Mouse (Mus musculus) brain, adult 10 weeks (tissue): ENCODE results near the gene Ppif. TPM values are rescaled to one million over a fixed set of nuclear protein-coding genes. Genes with fewer than 3 reads are reported as not detected.

Source experiments
- polyA plus RNA-seq: library from polyadenylated mRNA; stranded (reverse); fragments of 350-450 nt; fragmentation: Illumina TruSeq; extraction: RNeasy Lipid Tissue Mini Kit (QIAGEN cat#74804); gene quantifications from one replicate; pipeline ENCODE4 v1.2.3, GENCODE M21; 2015; ENCODE audit warnings: low read depth, low replicate concordance

Gene Ppif
- 39.5 TPM for polyA plus RNA-seq

DNA sequence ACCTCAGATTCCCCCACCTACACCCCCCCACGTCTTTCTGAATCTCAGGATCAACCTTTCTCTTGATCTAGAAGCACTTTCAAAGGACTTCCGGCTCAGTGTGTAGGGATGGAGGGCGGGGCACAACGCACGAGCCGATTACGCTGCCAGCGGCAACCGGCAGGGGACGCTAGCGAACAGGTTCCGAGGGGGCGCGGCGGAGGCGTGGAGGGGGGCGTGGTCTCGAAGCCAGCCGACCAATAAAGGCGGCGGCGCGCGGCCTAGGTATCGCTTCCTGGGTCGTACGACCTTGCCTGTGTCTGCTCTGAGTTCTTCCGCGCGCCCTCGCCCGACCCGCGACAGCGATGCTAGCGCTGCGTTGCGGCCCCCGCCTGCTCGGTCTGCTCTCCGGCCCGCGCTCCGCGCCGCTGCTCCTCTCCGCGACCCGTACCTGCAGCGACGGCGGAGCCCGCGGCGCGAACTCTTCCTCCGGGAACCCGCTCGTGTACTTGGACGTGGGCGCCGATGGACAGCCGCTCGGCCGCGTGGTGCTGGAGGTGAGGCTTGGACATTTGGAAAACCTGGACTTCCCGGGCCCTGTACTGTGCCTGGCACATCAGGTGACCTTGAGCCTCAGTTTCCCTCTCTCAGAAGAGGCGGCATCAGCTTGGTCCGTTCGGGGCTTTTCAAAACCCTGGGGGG, at the start of gene Ppif:
Gene Ppif (plus strand): TSS at position 267 of the 681 bp plus-strand sequence.

Other genes with a start within 250 kb of the Ppif start
- gene Zmiz1, start 235.0 kb upstream of the Ppif start, polyA plus RNA-seq: 39.2 TPM
- 50.7 TPM for gene Zcchc24, start 74.9 kb downstream of the Ppif start, polyA plus RNA-seq
- 43.3 TPM for gene Anxa11, start 148.0 kb downstream of the Ppif start, polyA plus RNA-seq
- 3.0 TPM for gene Plac9a, start 208.9 kb downstream of the Ppif start, polyA plus RNA-seq
- 16.8 TPM for gene Tmem254a, start 233.5 kb downstream of the Ppif start, polyA plus RNA-seq
- gene Cphx1, start 244.2 kb downstream of the Ppif start, polyA plus RNA-seq: not detected